Mouse (Mus musculus): Measurements from ENCODE around the gene Ythdf1. TPM values are rescaled to one million over a fixed set of nuclear protein-coding genes. Genes with fewer than 3 reads are reported as not detected.
A peak's percentile ranks its signal among the peaks of the same experiment; 100 is the strongest.

The Ythdf1 gene
- polyA plus RNA-seq (2014; fragmentation: Nextera tagmentation; extraction: Ambion mirVana): 68.5 and 72.4 TPM in 2 replicates

- Histone ChIP-seq H3K36me3 (ENCODE audit: control insufficient read depth, insufficient read depth, low read length) (0 out of 2 replicates have a peak, but pooled peaks cover 4% of the 10 kb centered on the region), H3K4me2 (peak within 1 kb of the TSS; percentile 66), H3K4me1 (ENCODE audit: control insufficient read depth, insufficient read depth, low read length) (peaks cover 8% of the 10 kb centered on the region), H3K4me3 (ENCODE audit: low read depth, low read length) (peak within 1 kb of the TSS; percentile 100), H3K27me3 (ENCODE audit: control insufficient read depth, insufficient read depth, low read length) (no peaks in the 10 kb centered on the region), H3K27ac (ENCODE audit: low read depth, low read length) (peak within 1 kb of the TSS; percentile 35; the same call in 1 of the 2 replicates), H3K9ac (ENCODE audit: low read length) (peak within 1 kb of the TSS; percentile 98), H3K9me3 (ENCODE audit: control insufficient read depth, low read length) (no peaks in the 10 kb centered on the region)
- WGBS: 1% methylated on average over 48 of the region's 56 CpGs
- ATAC-seq (ENCODE audit: low FRiP score): peak; percentile 95
- DNase-seq (ENCODE audit: low spot score, missing footprints): peak; percentile 100
Observed at GRCm38 (mm10) chr2:180920810-180921400, at the start of gene Ythdf1. Gene Ythdf1, minus strand, starts transcription at chr2:180920949.

- Histone ChIP-seq H3K4me2 (peak within 1 kb of the TSS; percentile 92), H3K9ac (ENCODE audit: low read length) (peak within 1 kb of the TSS; percentile 94), H3K36me3 (ENCODE audit: control insufficient read depth, insufficient read depth, low read length) (peaks cover 12% of the 10 kb centered on the region; the same call in 1 of the 2 replicates), H3K27ac (ENCODE audit: low read depth, low read length) (peak within 1 kb of the TSS; percentile 69), H3K27me3 (ENCODE audit: control insufficient read depth, insufficient read depth, low read length) (no peaks in the 10 kb centered on the region), H3K9me3 (ENCODE audit: control insufficient read depth, low read length) (no peaks in the 10 kb centered on the region), H3K4me1 (ENCODE audit: control insufficient read depth, insufficient read depth, low read length) (peaks cover 13% of the 10 kb centered on the region), H3K4me3 (ENCODE audit: low read depth, low read length) (peak within 1 kb of the TSS; percentile 93)
- peak; percentile 91 for ATAC-seq (ENCODE audit: low FRiP score)
- WGBS: under 1% methylated on average over 57 of the region's 57 CpGs
- DNase-seq (ENCODE audit: low spot score, missing footprints): peak; percentile 97
Observed at GRCm38 (mm10) chr2:180967010-180967763, 46.4 kb upstream of the Ythdf1 start, which contains the start of gene Arfgap1. Gene Arfgap1, plus strand, starts transcription at chr2:180967225.

- Histone ChIP-seq H3K36me3 (ENCODE audit: control insufficient read depth, insufficient read depth, low read length) (peaks cover 4% of the 10 kb centered on the region; the same call in 1 of the 2 replicates), H3K27me3 (ENCODE audit: control insufficient read depth, insufficient read depth, low read length) (no peaks in the 10 kb centered on the region), H3K9ac (ENCODE audit: low read length) (peak overlapping the region; percentile 94), H3K4me2 (peak overlapping the region; percentile 92), H3K4me3 (ENCODE audit: low read depth, low read length) (peak overlapping the region; percentile 93), H3K9me3 (ENCODE audit: control insufficient read depth, low read length) (no peaks in the 10 kb centered on the region), H3K4me1 (ENCODE audit: control insufficient read depth, insufficient read depth, low read length) (peaks cover 13% of the 10 kb centered on the region), H3K27ac (ENCODE audit: low read depth, low read length) (peak overlapping the region; percentile 69; the same call in 1 of the 2 replicates)
- DNase-seq (ENCODE audit: low spot score, missing footprints) (no peak), ATAC-seq (ENCODE audit: low FRiP score) (no peak)
- WGBS: 17% methylated on average over 14 of the region's 14 CpGs
Observed at GRCm38 (mm10) chr2:180966092-180966882, 45.5 kb upstream of the Ythdf1 start.

GRCm38 (mm10) chr2:180963956-180964355, 43.2 kb upstream of the Ythdf1 start:
- WGBS: 3% methylated on average over 5 of the region's 5 CpGs
- H3K36me3 ChIP-seq (ENCODE audit: control insufficient read depth, insufficient read depth, low read length): no peaks in the 10 kb centered on the region
- H3K9ac ChIP-seq (ENCODE audit: low read length): no peak overlapping the region
- no peak overlapping the region for H3K4me2 ChIP-seq
- no peaks in the 10 kb centered on the region for H3K27me3 ChIP-seq (ENCODE audit: control insufficient read depth, insufficient read depth, low read length)
- H3K4me3 ChIP-seq (ENCODE audit: low read depth, low read length): no peak overlapping the region
- peak; percentile 30; the same call in 1 of the 2 replicates for ATAC-seq (ENCODE audit: low FRiP score)
- no peak overlapping the region for H3K27ac ChIP-seq (ENCODE audit: low read depth, low read length)
- H3K9me3 ChIP-seq (ENCODE audit: control insufficient read depth, low read length): no peaks in the 10 kb centered on the region
- H3K4me1 ChIP-seq (ENCODE audit: control insufficient read depth, insufficient read depth, low read length): peaks cover 13% of the 10 kb centered on the region
- DNase-seq (ENCODE audit: low spot score, missing footprints): peak; percentile 98

GRCm38 (mm10) chr2:180962616-180963308, 42.0 kb upstream of the Ythdf1 start:
- Histone ChIP-seq H3K4me2 (no peak overlapping the region), H3K36me3 (ENCODE audit: control insufficient read depth, insufficient read depth, low read length) (no peaks in the 10 kb centered on the region), H3K9me3 (ENCODE audit: control insufficient read depth, low read length) (no peaks in the 10 kb centered on the region), H3K4me1 (ENCODE audit: control insufficient read depth, insufficient read depth, low read length) (peaks cover 9% of the 10 kb centered on the region), H3K9ac (ENCODE audit: low read length) (no peak overlapping the region), H3K27me3 (ENCODE audit: control insufficient read depth, insufficient read depth, low read length) (no peaks in the 10 kb centered on the region), H3K4me3 (ENCODE audit: low read depth, low read length) (no peak overlapping the region), H3K27ac (ENCODE audit: low read depth, low read length) (no peak overlapping the region)
- 72% methylated on average over 2 of the region's 2 CpGs for WGBS
- no peak for DNase-seq (ENCODE audit: low spot score, missing footprints)
- ATAC-seq (ENCODE audit: low FRiP score): no peak

- H3K4me2 ChIP-seq: no peak overlapping the region
- H3K27me3 ChIP-seq (ENCODE audit: control insufficient read depth, insufficient read depth, low read length): no peaks in the 10 kb centered on the region
- no peak for DNase-seq (ENCODE audit: low spot score, missing footprints)
- H3K9me3 ChIP-seq (ENCODE audit: control insufficient read depth, low read length): no peaks in the 10 kb centered on the region
- H3K4me1 ChIP-seq (ENCODE audit: control insufficient read depth, insufficient read depth, low read length): 0 out of 2 replicates have a peak, but pooled peaks cover 2% of the 10 kb centered on the region
- H3K9ac ChIP-seq (ENCODE audit: low read length): no peak overlapping the region
- no peaks in the 10 kb centered on the region for H3K36me3 ChIP-seq (ENCODE audit: control insufficient read depth, insufficient read depth, low read length)
- H3K4me3 ChIP-seq (ENCODE audit: low read depth, low read length): no peak overlapping the region
- no peak for ATAC-seq (ENCODE audit: low FRiP score)
- no peak overlapping the region for H3K27ac ChIP-seq (ENCODE audit: low read depth, low read length)
- 75% methylated on average over 3 of the region's 3 CpGs for WGBS
Observed at GRCm38 (mm10) chr2:180960187-180960586, 39.4 kb upstream of the Ythdf1 start.

GRCm38 (mm10) chr2:180959605-180960004, 38.9 kb upstream of the Ythdf1 start:
- 82% methylated on average over 7 of the region's 7 CpGs for WGBS
- ATAC-seq (ENCODE audit: low FRiP score) (no peak), DNase-seq (ENCODE audit: low spot score, missing footprints) (no peak)
- no peak overlapping the region for H3K27ac ChIP-seq (ENCODE audit: low read depth, low read length)
- no peak overlapping the region for H3K4me3 ChIP-seq (ENCODE audit: low read depth, low read length)
- H3K4me2 ChIP-seq: no peak overlapping the region
- H3K9me3 ChIP-seq (ENCODE audit: control insufficient read depth, low read length): no peaks in the 10 kb centered on the region
- no peaks in the 10 kb centered on the region for H3K36me3 ChIP-seq (ENCODE audit: control insufficient read depth, insufficient read depth, low read length)
- H3K27me3 ChIP-seq (ENCODE audit: control insufficient read depth, insufficient read depth, low read length): no peaks in the 10 kb centered on the region
- no peak overlapping the region for H3K9ac ChIP-seq (ENCODE audit: low read length)
- H3K4me1 ChIP-seq (ENCODE audit: control insufficient read depth, insufficient read depth, low read length): peaks cover 6% of the 10 kb centered on the region; the same call in 1 of the 2 replicates
